Mouse (Mus musculus) midbrain, embryonic 16.5 days (tissue): ENCODE results near the gene Senp7. TPM values are rescaled to one million over a fixed set of nuclear protein-coding genes. Genes with fewer than 3 reads are reported as not detected.

ENCODE experiments used
- ATAC-seq: fragments of 200-750 bp; cut with Nextera tagmentation; 2 replicates; pipeline ENCODE4 v1.8.0; 2017; ENCODE audit warnings: moderate TSS enrichment
- H3K27ac ChIP-seq: fragments of 300-500 bp; sonication (generic); 2 replicates; pipeline ENCODE4 v1.5.1; 2014; ENCODE audit warnings: mild to moderate bottlenecking, low read length, mixed read lengths
- H3K27me3 ChIP-seq: fragments of 300-500 bp; sonication (generic); 2 replicates; pipeline ENCODE4 v1.6.1; 2014; ENCODE audit warnings: low read depth, low read length, mixed read lengths; ENCODE audit not compliant: control insufficient read depth, insufficient read depth
- H3K36me3 ChIP-seq: fragments of 300-500 bp; sonication (generic); 2 replicates; pipeline ENCODE4 v1.6.1; 2014; ENCODE audit warnings: mild to moderate bottlenecking, low read length, moderate library complexity, mixed read lengths; ENCODE audit not compliant: control insufficient read depth, insufficient read depth
- H3K4me1 ChIP-seq: fragments of 300-500 bp; sonication (generic); 2 replicates; pipeline ENCODE4 v1.6.1; 2014; ENCODE audit warnings: mild to moderate bottlenecking, low read length, mixed read lengths; ENCODE audit not compliant: control insufficient read depth, insufficient read depth
- H3K4me2 ChIP-seq: fragments of 300-500 bp; sonication (generic); 2 replicates; pipeline ENCODE4 v1.6.1; 2014; ENCODE audit warnings: mild to moderate bottlenecking, low read length, mixed read lengths
- H3K4me3 ChIP-seq: fragments of 300-500 bp; sonication (generic); 2 replicates; pipeline ENCODE4 v1.5.1; 2014; ENCODE audit warnings: low read depth, mild to moderate bottlenecking, low read length, moderate library complexity, mixed read lengths
- H3K9ac ChIP-seq: fragments of 300-500 bp; sonication (generic); 2 replicates; pipeline ENCODE4 v1.6.1; 2014; ENCODE audit warnings: low read depth, low read length, mixed read lengths
- H3K9me3 ChIP-seq: fragments of 300-500 bp; sonication (generic); replicated peaks from 2 replicates; pipeline ENCODE4 v1.6.1; 2014; ENCODE audit warnings: mild to moderate bottlenecking, low read length, mixed read lengths; ENCODE audit not compliant: control insufficient read depth, poor library complexity, severe bottlenecking
- WGBS: fragments of 180-500 bp; shearing (Covaris S2); extraction: QIAGEN DNeasy Blood & Tissue Kit; methylation state at CpG from one replicate; pipeline ENCODE4 v1.1.7; 2014; 5-methylcytosine and 5-hydroxymethylcytosine counted together
- polyA plus RNA-seq: library from polyadenylated mRNA; unstranded; fragments of >200 nt; fragmentation: Nextera tagmentation; extraction: Ambion mirVana; gene quantifications from 2 replicates; pipeline ENCODE4 v1.2.1, GENCODE M21; 2015

Gene Senp7
- polyA plus RNA-seq, 1 experiment from 2014 or later: 55.4 TPM

- Histone ChIP-seq H3K27me3 (no peaks in the 10 kb centered on the region), H3K4me2 (no peak overlapping the region), H3K36me3 (peaks cover 6% of the 10 kb centered on the region), H3K4me1 (no peaks in the 10 kb centered on the region), H3K4me3 (no peak overlapping the region), H3K9ac (no peak overlapping the region), H3K9me3 (no peaks in the 10 kb centered on the region), H3K27ac (no peak overlapping the region)
- WGBS: 95% methylated on average over 3 of the region's 3 CpGs
- no peak for ATAC-seq
Observed at GRCm38 (mm10) chr16:56139921-56140320, 91.8 kb downstream of the Senp7 start.

- 96% methylated on average over 17 of the region's 17 CpGs for WGBS
- ATAC-seq: no peak
Observed at GRCm38 (mm10) chr16:56144876-56145555, 96.9 kb downstream of the Senp7 start.

GRCm38 (mm10) chr16:56147679-56148078 lies 99.5 kb downstream of the Senp7 start:
- Histone ChIP-seq H3K27ac (no peak overlapping the region), H3K9me3 (no peaks in the 10 kb centered on the region), H3K9ac (no peak overlapping the region), H3K4me2 (no peak overlapping the region), H3K4me3 (no peak overlapping the region), H3K27me3 (no peaks in the 10 kb centered on the region), H3K4me1 (no peaks in the 10 kb centered on the region), H3K36me3 (0 out of 2 replicates have a peak, but pooled peaks cover 2% of the 10 kb centered on the region)
- 45% methylated on average over 2 of the region's 2 CpGs for WGBS
- no peak for ATAC-seq

More at GRCm38 (mm10) chr16:56144876-56145555, 96.9 kb downstream of the Senp7 start:
- Histone ChIP-seq H3K4me2 (no peak overlapping the region), H3K36me3 (peaks cover 5% of the 10 kb centered on the region; the same call in 1 of the 2 replicates), H3K27me3 (no peaks in the 10 kb centered on the region), H3K9ac (no peak overlapping the region), H3K4me3 (no peak overlapping the region), H3K9me3 (no peaks in the 10 kb centered on the region), H3K27ac (no peak overlapping the region), H3K4me1 (no peaks in the 10 kb centered on the region)

GRCm38 (mm10) chr16:56163466-56163865 lies 115.3 kb downstream of the Senp7 start:
- 92% methylated on average over 7 of the region's 7 CpGs for WGBS
- H3K9ac ChIP-seq: no peak overlapping the region
- no peak for ATAC-seq
- no peak overlapping the region for H3K4me3 ChIP-seq
- no peak overlapping the region for H3K27ac ChIP-seq
- H3K36me3 ChIP-seq: peaks cover 15% of the 10 kb centered on the region
- H3K27me3 ChIP-seq: no peaks in the 10 kb centered on the region
- H3K4me2 ChIP-seq: no peak overlapping the region
- no peaks in the 10 kb centered on the region for H3K9me3 ChIP-seq
- H3K4me1 ChIP-seq: no peaks in the 10 kb centered on the region

GRCm38 (mm10) chr16:56170247-56170646 lies 122.1 kb downstream of the Senp7 start:
- H3K9me3 ChIP-seq: no peaks in the 10 kb centered on the region
- peaks cover 15% of the 10 kb centered on the region; the same call in 1 of the 2 replicates for H3K36me3 ChIP-seq
- H3K4me1 ChIP-seq: no peaks in the 10 kb centered on the region
- no peak overlapping the region for H3K4me3 ChIP-seq
- no peak overlapping the region for H3K9ac ChIP-seq
- H3K27me3 ChIP-seq: no peaks in the 10 kb centered on the region
- no peak overlapping the region for H3K4me2 ChIP-seq
- ATAC-seq: no peak
- no peak overlapping the region for H3K27ac ChIP-seq

- ATAC-seq: no peak
- H3K4me3 ChIP-seq: no peak overlapping the region
- no peaks in the 10 kb centered on the region for H3K4me1 ChIP-seq
- WGBS: 58% methylated on average over 8 of the region's 8 CpGs
- no peak overlapping the region for H3K4me2 ChIP-seq
- no peaks in the 10 kb centered on the region for H3K9me3 ChIP-seq
- H3K9ac ChIP-seq: no peak overlapping the region
- no peaks in the 10 kb centered on the region for H3K27me3 ChIP-seq
- H3K27ac ChIP-seq: no peak overlapping the region
- H3K36me3 ChIP-seq: peaks cover 14% of the 10 kb centered on the region
Observed at GRCm38 (mm10) chr16:56175867-56176581, 127.9 kb downstream of the Senp7 start.

GRCm38 (mm10) chr16:56186863-56187262 lies 138.7 kb downstream of the Senp7 start:
- peaks cover 31% of the 10 kb centered on the region for H3K36me3 ChIP-seq
- H3K9me3 ChIP-seq: no peaks in the 10 kb centered on the region
- H3K4me1 ChIP-seq: no peaks in the 10 kb centered on the region
- 85% methylated on average over 4 of the region's 4 CpGs for WGBS
- no peak overlapping the region for H3K4me2 ChIP-seq
- H3K4me3 ChIP-seq: no peak overlapping the region
- no peak for ATAC-seq
- H3K27ac ChIP-seq: no peak overlapping the region
- H3K9ac ChIP-seq: no peak overlapping the region
- no peaks in the 10 kb centered on the region for H3K27me3 ChIP-seq

- no peak overlapping the region for H3K9ac ChIP-seq
- H3K4me1 ChIP-seq: no peaks in the 10 kb centered on the region
- ATAC-seq: no peak
- H3K4me3 ChIP-seq: no peak overlapping the region
- H3K36me3 ChIP-seq: peaks cover 28% of the 10 kb centered on the region
- no peak overlapping the region for H3K27ac ChIP-seq
- WGBS: 85% methylated on average over 9 of the region's 9 CpGs
- no peaks in the 10 kb centered on the region for H3K27me3 ChIP-seq
- H3K9me3 ChIP-seq: no peaks in the 10 kb centered on the region
- H3K4me2 ChIP-seq: no peak overlapping the region
Observed at GRCm38 (mm10) chr16:56188198-56188597, 140.1 kb downstream of the Senp7 start.

- H3K4me1 ChIP-seq: no peaks in the 10 kb centered on the region
- no peaks in the 10 kb centered on the region for H3K36me3 ChIP-seq
- H3K27ac ChIP-seq: no peak within 1 kb of the TSS
- no peaks in the 10 kb centered on the region for H3K27me3 ChIP-seq
- H3K9ac ChIP-seq: no peak within 1 kb of the TSS
- H3K9me3 ChIP-seq: no peaks in the 10 kb centered on the region
- H3K4me3 ChIP-seq: no peak within 1 kb of the TSS
- H3K4me2 ChIP-seq: no peak within 1 kb of the TSS
- ATAC-seq: no peak
- 54% methylated on average over 6 of the region's 6 CpGs for WGBS
Observed at GRCm38 (mm10) chr16:56204051-56204450, 155.9 kb downstream of the Senp7 start, which contains the start of gene Impg2. Gene Impg2, plus strand, starts transcription at chr16:56204313.
